Mouse (Mus musculus) forebrain, embryonic 12.5 days (tissue): Measurements from ENCODE around the gene Nudt3. TPM values are rescaled to one million over a fixed set of nuclear protein-coding genes. Genes with fewer than 3 reads are reported as not detected.

ENCODE experiments used
- ATAC-seq: fragments of 200-750 bp; cut with Nextera tagmentation; 2 replicates; pipeline ENCODE4 v1.8.0; 2017; ENCODE audit warnings: moderate TSS enrichment; ENCODE audit not compliant: low FRiP score
- H3K27ac ChIP-seq: fragments of 300-500 bp; sonication (generic); 2 replicates; pipeline ENCODE4 v1.5.1; 2016; ENCODE audit warnings: mild to moderate bottlenecking
- H3K27me3 ChIP-seq: fragments of 300-500 bp; sonication (generic); 2 replicates; pipeline ENCODE4 v1.6.1; 2016; ENCODE audit warnings: mild to moderate bottlenecking
- H3K36me3 ChIP-seq: fragments of 300-500 bp; sonication (generic); replicated peaks from 2 replicates; pipeline ENCODE4 v1.6.1; 2016; ENCODE audit warnings: mild to moderate bottlenecking
- H3K4me1 ChIP-seq: fragments of 300-500 bp; sonication (generic); 2 replicates; pipeline ENCODE4 v1.6.1; 2016
- H3K4me2 ChIP-seq: fragments of 300-500 bp; sonication (generic); 2 replicates; pipeline ENCODE4 v1.6.1; 2016; ENCODE audit warnings: mild to moderate bottlenecking, moderate library complexity
- H3K4me3 ChIP-seq: fragments of 300-500 bp; sonication (generic); replicated peaks from 2 replicates; pipeline ENCODE4 v1.5.1; 2016; ENCODE audit warnings: mild to moderate bottlenecking
- H3K9ac ChIP-seq: fragments of 300-500 bp; sonication (generic); 2 replicates; pipeline ENCODE4 v1.6.1; 2016; ENCODE audit warnings: mild to moderate bottlenecking
- H3K9me3 ChIP-seq: fragments of 300-500 bp; sonication (generic); 2 replicates; pipeline ENCODE4 v1.6.1; 2016
- WGBS: fragments of 180-500 bp; shearing (Covaris S2); methylation state at CpG from one replicate; pipeline ENCODE4 v1.1.7; 2016; 5-methylcytosine and 5-hydroxymethylcytosine counted together
- polyA plus RNA-seq: library from polyadenylated mRNA; unstranded; fragments of >200 nt; fragmentation: Nextera tagmentation; extraction: Ambion mirVana; gene quantifications from 2 replicates; pipeline ENCODE4 v1.2.1, GENCODE M21; 2016

Nudt3 gene
- polyA plus RNA-seq, 1 experiment from 2014 or later: 170 TPM

DNA sequence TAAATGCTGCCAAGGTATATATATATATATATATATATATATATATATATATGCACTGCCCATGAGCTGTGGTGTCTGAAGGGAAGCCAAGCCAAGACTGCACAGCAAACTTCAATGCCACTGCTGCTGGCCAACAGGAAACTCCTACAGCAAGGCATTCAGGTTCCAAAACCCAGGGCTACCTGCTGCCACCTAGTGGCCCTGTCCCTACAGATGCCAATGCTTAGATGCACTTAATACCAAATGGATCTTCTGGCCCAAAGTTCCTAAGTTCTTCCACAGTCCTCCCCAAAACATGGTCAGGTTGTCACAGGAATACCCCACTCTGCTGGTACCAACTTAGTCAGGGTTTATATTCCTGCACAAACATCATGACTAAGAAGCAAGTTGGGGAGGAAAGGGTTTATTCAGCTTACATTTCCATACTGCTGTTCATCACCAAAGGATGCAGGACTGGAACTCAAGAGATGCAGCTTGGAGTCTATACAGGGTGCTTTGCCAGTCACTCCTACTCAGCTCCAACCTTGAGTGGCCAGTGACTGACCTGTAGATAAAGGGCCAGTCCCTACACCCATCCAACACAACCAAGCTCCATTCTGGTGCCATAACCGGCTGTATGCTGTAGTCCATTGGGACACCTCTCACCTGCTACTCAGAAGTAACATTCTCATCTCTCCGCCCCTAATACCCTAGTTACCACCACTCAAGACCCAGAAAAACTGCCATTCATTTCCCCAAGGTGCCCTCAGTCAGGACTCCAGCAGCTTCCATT lies 6.1 kb upstream of the Nudt3 start:
- Histone ChIP-seq H3K9ac (no peak overlapping the region), H3K27me3 (no peaks in the 10 kb centered on the region), H3K4me2 (no peak overlapping the region), H3K27ac (no peak overlapping the region), H3K4me3 (no peak overlapping the region), H3K4me1 (peaks cover 37% of the 10 kb centered on the region), H3K36me3 (peaks cover 49% of the 10 kb centered on the region), H3K9me3 (no peaks in the 10 kb centered on the region)
- 72% methylated on average over 2 of the region's 2 CpGs for WGBS
- ATAC-seq: peak; percentile 21; the same call in 1 of the 2 replicates

GRCm38 (mm10) chr17:27628376-27628775 lies 5.1 kb upstream of the Nudt3 start:
- H3K4me3 ChIP-seq: no peak overlapping the region
- peaks cover 43% of the 10 kb centered on the region for H3K36me3 ChIP-seq
- no peaks in the 10 kb centered on the region for H3K27me3 ChIP-seq
- no peak overlapping the region for H3K9ac ChIP-seq
- H3K4me2 ChIP-seq: no peak overlapping the region
- ATAC-seq: no peak
- H3K4me1 ChIP-seq: peaks cover 36% of the 10 kb centered on the region
- H3K9me3 ChIP-seq: no peaks in the 10 kb centered on the region
- 90% methylated on average over 8 of the region's 8 CpGs for WGBS
- H3K27ac ChIP-seq: no peak overlapping the region

DNA sequence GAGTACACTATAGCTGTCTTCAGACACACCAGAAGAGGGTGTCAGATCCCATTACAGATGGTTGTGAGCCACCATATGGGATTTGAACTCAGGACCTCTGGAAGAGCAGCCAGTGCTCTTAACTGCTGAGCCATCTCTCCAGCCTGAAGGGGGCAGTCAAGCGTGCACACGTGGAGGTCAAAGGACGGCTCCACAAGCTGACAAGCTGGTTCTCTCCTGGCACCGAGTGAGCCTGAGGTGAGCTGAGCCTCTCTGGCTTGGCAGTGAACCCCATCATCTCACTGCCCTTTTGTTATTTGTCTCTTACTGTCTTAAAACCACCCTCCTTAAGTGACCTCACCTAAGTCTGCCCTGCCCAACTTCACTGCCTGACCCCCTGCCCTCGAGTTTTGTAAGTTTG lies 4.2 kb upstream of the Nudt3 start:
- Histone ChIP-seq H3K4me1 (peaks cover 28% of the 10 kb centered on the region), H3K27ac (no peak overlapping the region), H3K36me3 (peaks cover 34% of the 10 kb centered on the region), H3K9me3 (no peaks in the 10 kb centered on the region), H3K27me3 (no peaks in the 10 kb centered on the region), H3K9ac (no peak overlapping the region), H3K4me2 (no peak overlapping the region), H3K4me3 (no peak overlapping the region)
- ATAC-seq: no peak
- whole genome bisulfite sequencing: 46% methylated on average over 5 of the region's 5 CpGs

GRCm38 (mm10) chr17:27626681-27627080 lies 3.4 kb upstream of the Nudt3 start:
- Histone ChIP-seq H3K4me1 (peaks cover 25% of the 10 kb centered on the region), H3K9me3 (no peaks in the 10 kb centered on the region), H3K27me3 (no peaks in the 10 kb centered on the region), H3K4me3 (no peak overlapping the region), H3K9ac (0 out of 2 replicates have a peak overlapping the region, but pooled peaks have one; percentile 1), H3K36me3 (peaks cover 27% of the 10 kb centered on the region), H3K4me2 (no peak overlapping the region), H3K27ac (peak overlapping the region; percentile 61)
- ATAC-seq: no peak
- WGBS: 12% methylated on average over 5 of the region's 5 CpGs

- ATAC-seq: no peak
- 39% methylated on average over 7 of the region's 7 CpGs for WGBS
- H3K9ac ChIP-seq: no peak overlapping the region
- H3K9me3 ChIP-seq: no peaks in the 10 kb centered on the region
- peaks cover 31% of the 10 kb centered on the region for H3K4me1 ChIP-seq
- no peak overlapping the region for H3K4me3 ChIP-seq
- H3K27me3 ChIP-seq: no peaks in the 10 kb centered on the region
- H3K4me2 ChIP-seq: no peak overlapping the region
- peaks cover 16% of the 10 kb centered on the region for H3K36me3 ChIP-seq
- H3K27ac ChIP-seq: no peak overlapping the region
Observed at GRCm38 (mm10) chr17:27625455-27626251, 2.4 kb upstream of the Nudt3 start.

- Histone ChIP-seq H3K36me3 (peaks cover 14% of the 10 kb centered on the region), H3K9ac (peak overlapping the region; percentile 98), H3K27ac (peak overlapping the region; percentile 97), H3K4me2 (peak overlapping the region; percentile 77), H3K4me3 (peak overlapping the region; percentile 95), H3K27me3 (no peaks in the 10 kb centered on the region), H3K9me3 (0 out of 2 replicates have a peak, but pooled peaks cover 3% of the 10 kb centered on the region), H3K4me1 (peaks cover 49% of the 10 kb centered on the region)
- WGBS: under 1% methylated on average over 66 of the region's 80 CpGs
- ATAC-seq: peak; percentile 70
Observed at GRCm38 (mm10) chr17:27622611-27623359, 510 bp downstream of the Nudt3 start.

- Histone ChIP-seq H3K9me3 (0 out of 2 replicates have a peak, but pooled peaks cover 3% of the 10 kb centered on the region), H3K27me3 (no peaks in the 10 kb centered on the region), H3K9ac (peak overlapping the region; percentile 98), H3K4me2 (peak overlapping the region; percentile 77), H3K27ac (peak overlapping the region; percentile 97), H3K4me1 (peaks cover 47% of the 10 kb centered on the region), H3K4me3 (peak overlapping the region; percentile 95), H3K36me3 (peaks cover 22% of the 10 kb centered on the region)
- 3% methylated on average over 23 of the region's 23 CpGs for WGBS
- ATAC-seq: no peak
Observed at GRCm38 (mm10) chr17:27621705-27622531, 1.4 kb downstream of the Nudt3 start.

GRCm38 (mm10) chr17:27621161-27621560 lies 2.1 kb downstream of the Nudt3 start:
- H3K9me3 ChIP-seq: 0 out of 2 replicates have a peak, but pooled peaks cover 3% of the 10 kb centered on the region
- ATAC-seq: no peak
- peaks cover 42% of the 10 kb centered on the region for H3K4me1 ChIP-seq
- H3K4me3 ChIP-seq: peak overlapping the region; percentile 95
- peak overlapping the region; percentile 58; the same call in 1 of the 2 replicates for H3K27ac ChIP-seq
- peak overlapping the region; percentile 98 for H3K9ac ChIP-seq
- WGBS: 35% methylated on average over 8 of the region's 8 CpGs
- no peaks in the 10 kb centered on the region for H3K27me3 ChIP-seq
- H3K4me2 ChIP-seq: peak overlapping the region; percentile 77
- peaks cover 28% of the 10 kb centered on the region for H3K36me3 ChIP-seq

DNA sequence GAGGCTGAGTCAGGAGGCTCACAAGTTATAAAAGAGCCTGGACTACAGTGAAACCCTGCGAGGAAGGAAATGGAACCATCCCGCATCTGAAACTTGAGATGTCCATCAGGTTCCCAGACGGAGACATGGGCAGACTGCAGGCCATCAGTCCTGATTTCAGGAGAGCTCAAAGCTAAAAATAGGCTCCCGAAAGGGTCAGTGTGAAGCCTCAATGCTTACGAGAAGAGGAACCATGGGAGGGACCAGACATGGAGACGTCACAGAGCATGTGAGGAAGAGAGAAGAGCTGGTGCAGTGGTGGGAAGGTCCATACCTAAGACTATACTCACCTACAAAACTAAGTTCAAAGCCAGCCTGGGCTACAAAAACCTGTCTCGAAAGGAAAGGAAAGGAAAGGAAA lies 7.9 kb downstream of the Nudt3 start:
- Histone ChIP-seq H3K36me3 (peaks cover 34% of the 10 kb centered on the region), H3K9me3 (0 out of 2 replicates have a peak, but pooled peaks cover 3% of the 10 kb centered on the region), H3K4me1 (peaks cover 39% of the 10 kb centered on the region), H3K4me2 (no peak overlapping the region), H3K27ac (no peak overlapping the region), H3K27me3 (no peaks in the 10 kb centered on the region), H3K4me3 (no peak overlapping the region), H3K9ac (no peak overlapping the region)
- WGBS: 89% methylated on average over 7 of the region's 7 CpGs
- ATAC-seq: no peak

DNA sequence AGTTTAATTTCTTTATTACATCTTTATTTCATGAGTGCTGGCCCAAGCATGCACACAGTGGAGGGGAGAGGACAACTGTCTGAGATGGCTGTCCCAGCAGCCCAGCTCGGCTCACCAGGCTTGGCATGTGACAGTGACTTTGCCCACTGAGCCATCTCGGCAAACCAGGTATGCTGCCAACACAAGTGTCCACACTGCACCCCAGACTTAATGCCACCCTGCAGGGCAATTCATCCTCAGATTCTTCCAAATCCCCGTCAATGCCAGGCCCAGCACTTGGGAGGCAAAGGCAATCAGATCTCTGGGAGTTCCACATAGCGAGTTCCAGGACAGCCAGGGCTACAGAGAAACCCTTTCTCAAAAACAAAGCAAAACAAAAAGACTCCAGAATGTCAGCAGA lies 10.3 kb downstream of the Nudt3 start:
- Histone ChIP-seq H3K4me1 (peaks cover 24% of the 10 kb centered on the region), H3K27me3 (no peaks in the 10 kb centered on the region), H3K4me2 (no peak overlapping the region), H3K9me3 (0 out of 2 replicates have a peak, but pooled peaks cover 2% of the 10 kb centered on the region), H3K4me3 (no peak overlapping the region), H3K36me3 (peaks cover 27% of the 10 kb centered on the region), H3K27ac (no peak overlapping the region), H3K9ac (no peak overlapping the region)
- no peak for ATAC-seq
- WGBS: 86% methylated on average over 4 of the region's 4 CpGs

GRCm38 (mm10) chr17:27611994-27612393 lies 11.3 kb downstream of the Nudt3 start:
- peaks cover 19% of the 10 kb centered on the region for H3K36me3 ChIP-seq
- H3K27ac ChIP-seq: no peak overlapping the region
- peaks cover 24% of the 10 kb centered on the region for H3K4me1 ChIP-seq
- H3K9me3 ChIP-seq: no peaks in the 10 kb centered on the region
- no peak for ATAC-seq
- H3K4me3 ChIP-seq: no peak overlapping the region
- H3K27me3 ChIP-seq: no peaks in the 10 kb centered on the region
- WGBS: 83% methylated on average over 5 of the region's 5 CpGs
- no peak overlapping the region for H3K9ac ChIP-seq
- no peak overlapping the region for H3K4me2 ChIP-seq
